In genomic region chr14:49348897-49349250, GRCm38 (mm10) we compare ENCODE assay signal across 8 mouse cellular contexts.
DNase-seq lines count a peak whose midpoint lies in the region; ATAC-seq and TF ChIP-seq lines count a peak whose summit lies in the region.
"Had no signal": no experiment of that assay in that cellular context is flagged by ENCODE, and none has a peak within 500 bp of the region (broad histone marks: within the 10 kb centered on the region; RNA-seq: fewer than 3 reads in every experiment).

No protein-coding gene starts in this region.

- no peaks in the 10 kb centered on the region for H3K9me3 ChIP-seq in liver, embryonic 12.5 days (replicated peaks)
- H3K9me3 ChIP-seq in forebrain, embryonic 14.5 days (replicated peaks; ENCODE audit: control insufficient read depth, low read length): no peaks in the 10 kb centered on the region
- no peaks in the 10 kb centered on the region for H3K9me3 ChIP-seq in liver, embryonic 14.5 days (ENCODE audit: control insufficient read depth, low read length)
- H3K9me3 ChIP-seq: liver, embryonic 15.5 days had no signal

- H3K27me3 ChIP-seq in liver, embryonic 12.5 days (replicated peaks): no peaks in the 10 kb centered on the region
- no peaks in the 10 kb centered on the region for H3K27me3 ChIP-seq in forebrain, embryonic 14.5 days (replicated peaks; ENCODE audit: control insufficient read depth, insufficient read depth, low read length)
- no peaks in the 10 kb centered on the region for H3K27me3 ChIP-seq in liver, embryonic 14.5 days (ENCODE audit: control insufficient read depth, insufficient read depth, low read length)
- H3K27me3 ChIP-seq: liver, embryonic 15.5 days had no signal

- TF ChIP-seq CTCF in liver, embryonic 14.5 days (IDR thresholded peaks at IDR 0.05; ENCODE audit: low read depth): peak; percentile 48

- WGBS in liver, embryonic 12.5 days (ENCODE audit: insufficient replicate concordance): 67% methylated on average over 1 of the region's 1 CpGs
- 79% methylated on average over 1 of the region's 1 CpGs for WGBS in forebrain, embryonic 14.5 days
- WGBS in liver, embryonic 14.5 days (ENCODE audit: insufficient replicate concordance): 50% methylated on average over 1 of the region's 1 CpGs

- TF ChIP-seq EP300 in liver, embryonic 14.5 days (IDR thresholded peaks at IDR 0.05; ENCODE audit: low read depth): no peak

- no peak overlapping the region for H3K27ac ChIP-seq in liver, embryonic 12.5 days
- no peak overlapping the region for H3K27ac ChIP-seq in forebrain, embryonic 14.5 days (ENCODE audit: low read depth, low read length)
- H3K27ac ChIP-seq in liver, embryonic 14.5 days: no peak overlapping the region
- H3K27ac ChIP-seq: liver, embryonic 15.5 days had no signal

- peak; percentile 42 for DNase-seq in liver
- DNase-seq in NIH3T3 (ENCODE audit: low read depth): peak; percentile 42
- DNase-seq in c-Kit-positive CD71-positive TER-119-negative erythroid progenitor cells, embryonic 14.5 days (ENCODE audit: low read depth): peak; percentile 5
- DNase-seq in forebrain, embryonic 14.5 days (ENCODE audit: low spot score): peak; percentile 50
- no peak for DNase-seq in liver, embryonic 14.5 days (ENCODE audit: low read depth in 3 of 3, low spot score in 3 of 3)
- peak; percentile 85 for DNase-seq in testis, postnatal 10 days (ENCODE audit: low spot score)

- no peaks in the 10 kb centered on the region for H3K36me3 ChIP-seq in liver, embryonic 12.5 days
- no peaks in the 10 kb centered on the region for H3K36me3 ChIP-seq in forebrain, embryonic 14.5 days (ENCODE audit: control insufficient read depth, insufficient read depth, low read length)
- no peaks in the 10 kb centered on the region for H3K36me3 ChIP-seq in liver, embryonic 14.5 days (replicated peaks; ENCODE audit: control insufficient read depth, insufficient read depth, low read depth)
- H3K36me3 ChIP-seq: liver, embryonic 15.5 days had no signal

- H3K9ac ChIP-seq in liver, embryonic 12.5 days: no peak overlapping the region
- no peak overlapping the region for H3K9ac ChIP-seq in forebrain, embryonic 14.5 days (ENCODE audit: low read length)
- H3K9ac ChIP-seq in liver, embryonic 14.5 days (replicated peaks): no peak overlapping the region
- H3K9ac ChIP-seq: liver, embryonic 15.5 days had no signal

- H3K4me3 ChIP-seq in liver, embryonic 12.5 days: no peak overlapping the region
- no peak overlapping the region for H3K4me3 ChIP-seq in forebrain, embryonic 14.5 days (ENCODE audit: low read depth, low read length)
- no peak overlapping the region for H3K4me3 ChIP-seq in liver, embryonic 14.5 days (ENCODE audit: insufficient read depth in 1 of 2, low read depth in 2 of 2, low read length in 2 of 2)
- H3K4me3 ChIP-seq: liver, embryonic 15.5 days had no signal

- no peak for ATAC-seq in liver, embryonic 12.5 days
- no peak; the same call in 1 of the 2 replicates for ATAC-seq in forebrain, embryonic 14.5 days
- ATAC-seq in liver, embryonic 14.5 days (ENCODE audit: insufficient read depth): no peak

- no peak overlapping the region for H3K4me2 ChIP-seq in liver, embryonic 12.5 days
- H3K4me2 ChIP-seq in forebrain, embryonic 14.5 days (ENCODE audit: low read length): no peak overlapping the region
- H3K4me2 ChIP-seq in liver, embryonic 14.5 days (ENCODE audit: low read depth): no peak overlapping the region
- H3K4me2 ChIP-seq: liver, embryonic 15.5 days had no signal

- H3K4me1 ChIP-seq in liver, embryonic 12.5 days: no peaks in the 10 kb centered on the region
- H3K4me1 ChIP-seq in forebrain, embryonic 14.5 days (ENCODE audit: control insufficient read depth, insufficient read depth, low read length): no peaks in the 10 kb centered on the region
- H3K4me1 ChIP-seq in liver, embryonic 14.5 days (replicated peaks; ENCODE audit: control insufficient read depth in 2 of 2, insufficient read depth in 2 of 2, low read length in 1 of 2): no peaks in the 10 kb centered on the region
- H3K4me1 ChIP-seq: liver, embryonic 15.5 days had no signal

Comparison
In these comparisons a context has a peak if more than half of its experiments do, and no peak if none do; other contexts are left out.
1. DNase-seq: peak in liver (single experiment), NIH3T3 (single experiment), c-Kit-positive CD71-positive TER-119-negative erythroid progenitor cells, embryonic 14.5 days (single experiment), forebrain, embryonic 14.5 days (single experiment) and testis, postnatal 10 days (single experiment); none in liver, embryonic 14.5 days (0 of 3).